Mouse (Mus musculus) kidney, postnatal 14 days (tissue): ENCODE measurements at regions not wholly inside any gene's neighbourhood (a gene's known extent, or its start where the extent isn't known, plus 50 kb on each side); places are given as distances from the start of the nearest gene placed in this dataset.
A peak's percentile ranks its signal among the peaks of the same experiment; 100 is the strongest.

Experiments used
- DNase-seq: peaks from one replicate; pipeline ENCODE4 v3.0.0; 2022; ENCODE audit warnings: mixed read lengths

GRCm38 (mm10) chr10:117997796-117998195, 143.8 kb upstream of the Mdm1 start:
- no peak for DNase-seq

- no peak for DNase-seq
Measured at GRCm38 (mm10) chr10:118000591-118000990, 141.0 kb upstream of the Mdm1 start.

GRCm38 (mm10) chr10:118001501-118001900, 140.1 kb upstream of the Mdm1 start:
- no peak for DNase-seq

GRCm38 (mm10) chr10:118001971-118002370, 139.6 kb upstream of the Mdm1 start:
- no peak for DNase-seq

GRCm38 (mm10) chr10:118002559-118002958, 139.1 kb upstream of the Mdm1 start:
- no peak for DNase-seq

- no peak for DNase-seq
Measured at GRCm38 (mm10) chr10:118003179-118003578, 138.4 kb upstream of the Mdm1 start.

- DNase-seq: peak; percentile 29
Measured at GRCm38 (mm10) chr10:118003739-118004361, 137.8 kb upstream of the Mdm1 start.

- no peak for DNase-seq
Measured at GRCm38 (mm10) chr10:118004362-118004958, 137.2 kb upstream of the Mdm1 start.

- DNase-seq: no peak
Measured at GRCm38 (mm10) chr10:118006827-118007550, 134.6 kb upstream of the Mdm1 start.

- DNase-seq: no peak
Measured at GRCm38 (mm10) chr10:118007846-118008245, 133.8 kb upstream of the Mdm1 start.

GRCm38 (mm10) chr10:118011687-118012567, 129.7 kb upstream of the Mdm1 start:
- peak; percentile 45 for DNase-seq

GRCm38 (mm10) chr10:118028831-118029230, 112.8 kb upstream of the Mdm1 start:
- DNase-seq: no peak

GRCm38 (mm10) chr10:118034401-118034800, 107.2 kb upstream of the Mdm1 start:
- no peak for DNase-seq

GRCm38 (mm10) chr10:118035035-118035434, 106.6 kb upstream of the Mdm1 start:
- DNase-seq: no peak

- DNase-seq: no peak
Measured at GRCm38 (mm10) chr10:118038465-118038864, 103.1 kb upstream of the Mdm1 start.

- no peak for DNase-seq
Measured at GRCm38 (mm10) chr10:118039056-118039455, 102.6 kb upstream of the Mdm1 start.

GRCm38 (mm10) chr10:118041068-118041467, 100.5 kb upstream of the Mdm1 start:
- no peak for DNase-seq

- peak; percentile 18 for DNase-seq
Measured at GRCm38 (mm10) chr10:118043761-118044160, 97.8 kb upstream of the Mdm1 start.

- no peak for DNase-seq
Measured at GRCm38 (mm10) chr10:118044840-118045239, 96.8 kb upstream of the Mdm1 start.

GRCm38 (mm10) chr10:118045427-118045826, 96.2 kb upstream of the Mdm1 start:
- DNase-seq: no peak

- no peak for DNase-seq
Measured at GRCm38 (mm10) chr10:118046328-118046727, 95.3 kb upstream of the Mdm1 start.

- DNase-seq: no peak
Measured at GRCm38 (mm10) chr10:118046831-118047230, 94.8 kb upstream of the Mdm1 start.

GRCm38 (mm10) chr10:118049330-118049729, 92.3 kb upstream of the Mdm1 start:
- peak; percentile 85 for DNase-seq
